ENCODE assay signal across 8 mouse cellular contexts in genomic region chr13:101693967-101694495, GRCm38 (mm10).
DNase-seq lines count a peak whose midpoint lies in the region; ATAC-seq and TF ChIP-seq lines count a peak whose summit lies in the region.

No protein-coding gene starts in this region.

- peak; percentile 64 for DNase-seq in c-Kit-positive CD71-negative TER-119-negative erythroid progenitor cells, embryonic 14.5 days (ENCODE audit: low read depth)
- peak; percentile 27 for DNase-seq in heart, postnatal 25 days (ENCODE audit: low spot score)
- DNase-seq in layer of hippocampus, adult 18-20 months (ENCODE audit: low spot score in 2 of 2): peak; percentile 66 to 75
- peak; percentile 46 for DNase-seq in lung, adult 2 months
- DNase-seq in testis, postnatal 14 days (ENCODE audit: low spot score): peak; percentile 55

- peak overlapping the region; percentile 75 for H3K9ac ChIP-seq in forebrain, embryonic 12.5 days

- no peaks in the 10 kb centered on the region for H3K9me3 ChIP-seq in forebrain, embryonic 12.5 days

- 0 out of 2 replicates have a peak, but pooled peaks cover 2% of the 10 kb centered on the region for H3K27me3 ChIP-seq in forebrain, embryonic 12.5 days

- ATAC-seq in CD4-positive, CD25-positive, alpha-beta regulatory T cell, adult 4 months: peak; percentile 40
- ATAC-seq in forebrain, embryonic 12.5 days (ENCODE audit: low FRiP score): peak; percentile 72
- peak; percentile 69 for ATAC-seq in neutrophil, adult 5-6 weeks (ENCODE audit: extremely low read depth, insufficient number of reproducible peaks, low FRiP score, poor library complexity, severe bottlenecking)

- TF ChIP-seq CTCF in lung, adult 2 months (IDR thresholded peaks at IDR 0.05; ENCODE audit: insufficient read depth, low read length): no peak

- intact Hi-C loops in heart, postnatal 25 days (cut with DNase I): loop anchor here (2.0 to 10.0 kb wide), 2 partner anchors 801 to 949 kb away; partner anchors contain the start of gene Mrps36

- no peaks in the 10 kb centered on the region for H3K36me3 ChIP-seq in forebrain, embryonic 12.5 days (replicated peaks)

- TF ChIP-seq POLR2A in lung, adult 2 months (IDR thresholded peaks at IDR 0.05; ENCODE audit: borderline replicate concordance, extremely low read depth, low read depth, low read length): no peak

- H3K4me3 ChIP-seq in forebrain, embryonic 12.5 days (replicated peaks): peak overlapping the region; percentile 60
- H3K4me3 ChIP-seq in lung, adult 2 months (replicated peaks; ENCODE audit: extremely low read depth, low read depth, low read length): peak overlapping the region; percentile 45

- H3K27ac ChIP-seq in forebrain, embryonic 12.5 days: 0 out of 2 replicates have a peak overlapping the region, but pooled peaks have one; percentile 53

- H3K4me1 ChIP-seq in forebrain, embryonic 12.5 days: peaks cover 40% of the 10 kb centered on the region
- peaks cover 19% of the 10 kb centered on the region for H3K4me1 ChIP-seq in lung, adult 2 months (ENCODE audit: control insufficient read depth, insufficient read depth, low read length)

- WGBS in forebrain, embryonic 12.5 days: 0% methylated on average over 12 of the region's 12 CpGs
- WGBS in lung, adult 2 months: 4% methylated on average over 12 of the region's 12 CpGs

- peak overlapping the region; percentile 92 for H3K4me2 ChIP-seq in forebrain, embryonic 12.5 days

Comparison
In these comparisons a context has a peak if more than half of its experiments do, and no peak if none do; other contexts are left out.
1. Peak in every context shown above with its lines: DNase-seq, ATAC-seq, H3K4me3 ChIP-seq and H3K27ac ChIP-seq.